Mouse (Mus musculus) thymus, adult 2 months (tissue): ENCODE results near the gene Chrm3. TPM values are rescaled to one million over a fixed set of nuclear protein-coding genes. Genes with fewer than 3 reads are reported as not detected.

Experiments used
- DNase-seq: peaks from one replicate; pipeline ENCODE4 v3.0.0; 2021
- H3K27ac ChIP-seq: fragments of 200-500 bp; 2 replicates; pipeline ENCODE4 v1.5.1; 2012; ENCODE audit warnings: low read length, control low read depth; ENCODE audit not compliant: control insufficient read depth, insufficient read depth
- H3K27me3 ChIP-seq: fragments of 200-500 bp; 2 replicates; pipeline ENCODE4 v1.6.1; 2012; ENCODE audit warnings: mild to moderate bottlenecking, low read length, moderate library complexity, mixed read lengths; ENCODE audit not compliant: control insufficient read depth, insufficient read depth
- H3K36me3 ChIP-seq: fragments of 200-500 bp; 2 replicates; pipeline ENCODE4 v1.6.1; 2012; ENCODE audit warnings: mild to moderate bottlenecking, low read length, moderate library complexity; ENCODE audit not compliant: control insufficient read depth, insufficient read depth
- H3K4me1 ChIP-seq: fragments of 200-500 bp; replicated peaks from 2 replicates; pipeline ENCODE4 v1.6.1; 2012; ENCODE audit warnings: low read length; ENCODE audit not compliant: control insufficient read depth, insufficient read depth
- H3K4me3 ChIP-seq: fragments of 200-500 bp; 2 replicates; pipeline ENCODE4 v1.5.1; 2012; ENCODE audit warnings: mild to moderate bottlenecking, low read length, control low read depth, moderate library complexity; ENCODE audit not compliant: control insufficient read depth, insufficient read depth
- CTCF ChIP-seq: fragments of 200-500 bp; IDR thresholded peaks from 2 replicates; pipeline ENCODE4 v1.5.1; 2012; ENCODE audit warnings: mild to moderate bottlenecking, control low read depth, low read length, moderate library complexity, borderline replicate concordance; ENCODE audit not compliant: control insufficient read depth, poor library complexity, insufficient read depth; ENCODE audit errors: extremely low read depth
- POLR2A ChIP-seq: fragments of 200-500 bp; IDR thresholded peaks from 2 replicates; pipeline ENCODE4 v1.6.1; 2012; ENCODE audit warnings: mild to moderate bottlenecking, low read length, control low read depth, moderate library complexity; ENCODE audit not compliant: control insufficient read depth, poor library complexity, insufficient read depth; ENCODE audit errors: extremely low read depth
- WGBS: fragments of 180-500 bp; shearing (Covaris S2); methylation state at CpG from one replicate; pipeline ENCODE4 v1.1.7; 2018; 5-methylcytosine and 5-hydroxymethylcytosine counted together
- polyA plus RNA-seq: library from polyadenylated mRNA; depleted of rRNA; stranded (reverse); fragments of >200 nt; gene quantifications from 2 replicates; pipeline ENCODE4 v1.2.3, GENCODE M21; 2012

The Chrm3 gene
- polyA plus RNA-seq, 1 experiment = 0.28 TPM

GRCm38 (mm10) chr13:9887261-9887660 lies 473.4 kb downstream of the Chrm3 start:
- no peak for TF ChIP-seq CTCF
- TF ChIP-seq POLR2A = no peak
- WGBS = 92% methylated on average over 5 of the region's 5 CpGs
- Histone ChIP-seq H3K27me3 (no peaks in the 10 kb centered on the region), H3K4me3 (no peak overlapping the region), H3K4me1 (no peaks in the 10 kb centered on the region), H3K27ac (no peak overlapping the region), H3K36me3 (no peaks in the 10 kb centered on the region)
- no peak for DNase-seq

- Histone ChIP-seq H3K4me1 (no peaks in the 10 kb centered on the region), H3K4me3 (no peak overlapping the region), H3K27me3 (no peaks in the 10 kb centered on the region), H3K36me3 (no peaks in the 10 kb centered on the region), H3K27ac (no peak overlapping the region)
- DNase-seq = no peak
- TF ChIP-seq POLR2A (no peak), CTCF (no peak)
- WGBS = 91% methylated on average over 6 of the region's 6 CpGs
Observed at GRCm38 (mm10) chr13:9886465-9887135, 474.0 kb downstream of the Chrm3 start.

- Histone ChIP-seq H3K36me3 (no peaks in the 10 kb centered on the region), H3K27me3 (no peaks in the 10 kb centered on the region), H3K4me3 (no peak overlapping the region), H3K27ac (no peak overlapping the region), H3K4me1 (no peaks in the 10 kb centered on the region)
- peak; percentile 58 for DNase-seq
- 62% methylated on average over 15 of the region's 15 CpGs for WGBS
- TF ChIP-seq POLR2A (no peak), CTCF (no peak)
Observed at GRCm38 (mm10) chr13:9882362-9883282, 478.0 kb downstream of the Chrm3 start.

- H3K27me3 ChIP-seq = no peaks in the 10 kb centered on the region
- no peaks in the 10 kb centered on the region for H3K4me1 ChIP-seq
- H3K36me3 ChIP-seq = no peaks in the 10 kb centered on the region
- 65% methylated on average over 4 of the region's 4 CpGs for WGBS
- no peak for DNase-seq
- no peak overlapping the region for H3K27ac ChIP-seq
- TF ChIP-seq CTCF = no peak
- TF ChIP-seq POLR2A = no peak
- H3K4me3 ChIP-seq = no peak overlapping the region
Observed at GRCm38 (mm10) chr13:9881930-9882329, 478.7 kb downstream of the Chrm3 start.

- 90% methylated on average over 4 of the region's 4 CpGs for WGBS
- H3K27me3 ChIP-seq = no peaks in the 10 kb centered on the region
- H3K4me1 ChIP-seq = no peaks in the 10 kb centered on the region
- no peak overlapping the region for H3K27ac ChIP-seq
- no peak overlapping the region for H3K4me3 ChIP-seq
- no peaks in the 10 kb centered on the region for H3K36me3 ChIP-seq
- no peak for TF ChIP-seq CTCF
- DNase-seq = no peak
Observed at GRCm38 (mm10) chr13:9880401-9880800, 480.2 kb downstream of the Chrm3 start.

GRCm38 (mm10) chr13:9878596-9879010 lies 482.0 kb downstream of the Chrm3 start:
- WGBS = 95% methylated on average over 7 of the region's 7 CpGs
- DNase-seq = no peak

GRCm38 (mm10) chr13:9873377-9873776 lies 487.3 kb downstream of the Chrm3 start:
- Histone ChIP-seq H3K36me3 (no peaks in the 10 kb centered on the region), H3K4me1 (0 out of 2 replicates have a peak, but pooled peaks cover 3% of the 10 kb centered on the region), H3K27me3 (no peaks in the 10 kb centered on the region), H3K4me3 (no peak overlapping the region), H3K27ac (no peak overlapping the region)
- 48% methylated on average over 3 of the region's 3 CpGs for WGBS
- no peak for DNase-seq
- TF ChIP-seq POLR2A (no peak), CTCF (no peak)

More at GRCm38 (mm10) chr13:9878596-9879010, 482.0 kb downstream of the Chrm3 start:
- no peaks in the 10 kb centered on the region for H3K36me3 ChIP-seq
- no peak overlapping the region for H3K4me3 ChIP-seq
- no peaks in the 10 kb centered on the region for H3K4me1 ChIP-seq
- TF ChIP-seq CTCF (no peak), POLR2A (no peak)
- no peaks in the 10 kb centered on the region for H3K27me3 ChIP-seq
- H3K27ac ChIP-seq = no peak overlapping the region
